Mouse (Mus musculus) left cerebral cortex, adult 8-10 months (tissue): ENCODE data around the gene Optc. TPM values are rescaled to one million over a fixed set of nuclear protein-coding genes. Genes with fewer than 3 reads are reported as not detected.

ENCODE experiments used
- total RNA-seq, 4 experiments: library from RNA; stranded (reverse); gene quantifications; 2 replicates each; pipeline ENCODE4 v1.2.4; 2022

Optc gene
- total RNA-seq, 4 experiments from 2014 or later = 0.93 to 1.7 (median 1.4) TPM; not detected in 1

Other genes starting within 250 kb of the Optc start
- gene Zbed6, start 247.1 kb downstream of the Optc start, total RNA-seq = 1 to 10 TPM; 7.0 to 9.4 (median 7.3) TPM
- gene Gm38394, start 246.7 kb downstream of the Optc start, total RNA-seq = 10 to 100 TPM; 22.9 to 26.3 (median 25.1) TPM
- under 1 TPM in 2 of 4 experiments, not detected in 2; 0.15 to 0.37 TPM for gene Lax1, start 217.9 kb downstream of the Optc start, total RNA-seq
- 100 to 1,000 TPM; 184 to 229 (median 204) TPM for gene Atp2b4, start 107.0 kb downstream of the Optc start, total RNA-seq
- gene Prelp, start 13.4 kb upstream of the Optc start, total RNA-seq = 10 to 100 TPM in 2 of 4 experiments, 1 to 10 TPM in 2; 9.9 to 13.9 (median 11.0) TPM
- gene Fmod, start 129.3 kb upstream of the Optc start, total RNA-seq = 10 to 100 TPM; 15.9 to 22.2 (median 20.9) TPM
- 10 to 100 TPM; 11.3 to 21.4 (median 12.1) TPM for gene Btg2, start 171.1 kb upstream of the Optc start, total RNA-seq
- under 1 TPM in 1 of 4 experiments, not detected in 3; 0.19 TPM for gene Chit1, start 203.2 kb upstream of the Optc start, total RNA-seq